Mouse (Mus musculus) stomach, embryonic 14.5 days (tissue): Measurements from ENCODE around the gene Pced1b. TPM values are rescaled to one million over a fixed set of nuclear protein-coding genes. Genes with fewer than 3 reads are reported as not detected.

Source experiments
- ATAC-seq: fragments of 200-750 bp; cut with Nextera tagmentation; 2 replicates; pipeline ENCODE4 v1.8.0; 2017; ENCODE audit warnings: low read depth, moderate TSS enrichment; ENCODE audit not compliant: insufficient number of reproducible peaks, insufficient read depth, low FRiP score
- H3K27ac ChIP-seq: fragments of 300-500 bp; sonication (generic); 2 replicates; pipeline ENCODE4 v1.5.1; 2014; ENCODE audit warnings: mild to moderate bottlenecking, low read length, moderate library complexity, mixed read lengths
- H3K27me3 ChIP-seq: fragments of 300-500 bp; sonication (generic); 2 replicates; pipeline ENCODE4 v1.6.1; 2014; ENCODE audit warnings: low read length, control low read depth, mixed read lengths; ENCODE audit not compliant: control insufficient read depth, insufficient read depth
- H3K36me3 ChIP-seq: fragments of 300-500 bp; sonication (generic); 2 replicates; pipeline ENCODE4 v1.6.1; 2014; ENCODE audit warnings: mild to moderate bottlenecking, control low read depth, low read length, moderate library complexity, mixed read lengths; ENCODE audit not compliant: control insufficient read depth, insufficient read depth
- H3K4me1 ChIP-seq: fragments of 300-500 bp; sonication (generic); 2 replicates; pipeline ENCODE4 v1.6.1; 2014; ENCODE audit warnings: low read length, control low read depth, mixed read lengths; ENCODE audit not compliant: control insufficient read depth, insufficient read depth
- H3K4me2 ChIP-seq: fragments of 300-500 bp; sonication (generic); replicated peaks from 2 replicates; pipeline ENCODE4 v1.6.1; 2014; ENCODE audit warnings: low read depth, low read length, control low read depth
- H3K4me3 ChIP-seq: fragments of 300-500 bp; sonication (generic); 2 replicates; pipeline ENCODE4 v1.5.1; 2014; ENCODE audit warnings: low read depth, low read length, control low read depth
- H3K9ac ChIP-seq: fragments of 300-500 bp; sonication (generic); replicated peaks from 2 replicates; pipeline ENCODE4 v1.6.1; 2014; ENCODE audit warnings: low read depth, mild to moderate bottlenecking, control low read depth, low read length, moderate library complexity, mixed read lengths
- H3K9me3 ChIP-seq: fragments of 300-500 bp; sonication (generic); 2 replicates; pipeline ENCODE4 v1.6.1; 2016; ENCODE audit warnings: low read depth, low read length, control low read depth; ENCODE audit not compliant: control insufficient read depth
- WGBS: fragments of 180-500 bp; shearing (Covaris S2); extraction: QIAGEN DNeasy Blood & Tissue Kit; methylation state at CpG from one replicate; pipeline ENCODE4 v1.1.7; 2014; 5-methylcytosine and 5-hydroxymethylcytosine counted together
- polyA plus RNA-seq: library from polyadenylated mRNA; unstranded; fragments of >200 nt; fragmentation: Nextera tagmentation; extraction: Ambion mirVana; gene quantifications from 2 replicates; pipeline ENCODE4 v1.2.1, GENCODE M21; 2014

Pced1b gene
- polyA plus RNA-seq, 1 experiment from 2014 or later = 4.1 TPM

DNA sequence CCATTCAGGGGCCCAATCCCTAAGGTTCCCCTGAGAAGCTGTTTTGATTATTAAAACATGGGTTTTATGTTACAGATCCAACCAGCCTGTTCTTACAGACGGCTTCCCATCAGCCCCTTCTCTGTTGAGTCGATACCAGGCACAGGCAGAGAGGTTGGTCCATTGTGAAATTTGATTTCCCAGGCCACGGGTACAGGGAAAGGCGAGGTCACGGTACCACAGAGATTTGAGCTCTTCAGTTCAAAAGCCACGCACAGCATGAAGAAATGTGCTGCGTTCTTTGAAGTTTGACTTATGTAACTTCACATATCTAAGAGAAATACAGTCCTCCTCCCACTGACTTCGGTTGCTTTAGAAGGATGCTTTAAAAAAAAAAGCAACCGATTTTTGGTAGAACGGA, 39.8 kb downstream of the Pced1b start:
- no peaks in the 10 kb centered on the region for H3K9me3 ChIP-seq
- H3K27me3 ChIP-seq = no peaks in the 10 kb centered on the region
- no peak overlapping the region for H3K4me2 ChIP-seq
- WGBS = 78% methylated on average over 10 of the region's 10 CpGs
- no peak overlapping the region for H3K4me3 ChIP-seq
- H3K9ac ChIP-seq = no peak overlapping the region
- no peaks in the 10 kb centered on the region for H3K36me3 ChIP-seq
- H3K27ac ChIP-seq = no peak overlapping the region
- H3K4me1 ChIP-seq = no peaks in the 10 kb centered on the region
- ATAC-seq = no peak

DNA sequence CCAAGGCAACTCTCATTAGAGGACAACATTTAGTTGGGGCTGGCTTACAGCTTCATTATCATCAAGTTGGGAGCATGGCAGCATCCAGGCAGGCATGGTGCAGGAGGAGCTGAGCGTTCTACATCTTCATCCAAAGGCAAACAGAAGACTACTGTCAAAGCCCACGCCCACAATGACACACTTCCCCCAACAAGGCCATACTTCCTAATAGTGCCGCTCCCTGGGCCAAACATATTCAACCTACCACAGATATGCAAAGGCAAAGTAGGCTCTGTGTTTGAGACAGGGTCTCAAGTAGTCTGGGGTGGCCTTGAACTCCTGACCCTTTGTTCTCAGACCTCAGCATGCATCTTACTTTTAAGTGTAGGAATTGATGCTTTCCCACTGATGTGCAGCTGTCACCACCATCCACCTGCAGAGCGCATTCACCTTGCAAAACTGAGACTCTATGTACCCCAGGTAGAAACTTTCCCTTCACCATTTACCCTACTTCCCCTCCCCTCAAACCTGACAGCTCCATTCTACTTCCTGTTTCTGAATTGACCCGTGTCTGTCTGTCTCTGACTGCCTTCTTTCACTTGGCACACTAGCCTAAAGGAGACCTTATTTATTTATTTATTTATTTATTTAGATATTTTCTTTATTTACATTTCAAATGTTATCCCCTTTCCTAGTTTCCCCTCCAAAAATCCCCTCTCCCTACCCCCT, 40.7 kb downstream of the Pced1b start:
- Histone ChIP-seq H3K27me3 (no peaks in the 10 kb centered on the region), H3K4me3 (no peak overlapping the region), H3K9ac (no peak overlapping the region), H3K4me1 (no peaks in the 10 kb centered on the region), H3K9me3 (no peaks in the 10 kb centered on the region), H3K4me2 (no peak overlapping the region), H3K36me3 (no peaks in the 10 kb centered on the region), H3K27ac (no peak overlapping the region)
- no peak for ATAC-seq
- 92% methylated on average over 5 of the region's 5 CpGs for WGBS

DNA sequence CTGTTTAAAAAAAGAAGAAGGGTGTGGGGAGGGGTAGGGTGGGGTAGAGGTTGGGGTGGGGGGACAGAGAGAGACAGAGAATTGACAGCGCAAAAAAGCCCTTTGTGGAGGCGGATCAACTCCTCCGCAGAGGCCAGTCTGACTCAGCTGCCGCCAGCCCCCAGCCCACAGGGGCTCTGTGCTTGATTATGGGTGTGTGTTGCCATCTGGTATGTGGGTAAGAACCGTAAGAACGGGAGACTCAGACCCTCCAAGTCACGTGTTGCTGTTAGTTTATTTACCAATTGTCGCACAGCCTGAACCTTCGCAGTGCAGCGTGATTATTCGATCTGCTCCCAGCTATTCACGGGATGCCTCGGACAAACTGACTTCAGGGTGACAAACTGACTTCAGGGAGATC, 41.8 kb downstream of the Pced1b start:
- no peaks in the 10 kb centered on the region for H3K9me3 ChIP-seq
- no peak overlapping the region for H3K4me2 ChIP-seq
- no peak overlapping the region for H3K27ac ChIP-seq
- no peaks in the 10 kb centered on the region for H3K4me1 ChIP-seq
- no peak for ATAC-seq
- no peaks in the 10 kb centered on the region for H3K27me3 ChIP-seq
- H3K9ac ChIP-seq = no peak overlapping the region
- WGBS = 68% methylated on average over 13 of the region's 13 CpGs
- no peaks in the 10 kb centered on the region for H3K36me3 ChIP-seq
- H3K4me3 ChIP-seq = no peak overlapping the region

DNA sequence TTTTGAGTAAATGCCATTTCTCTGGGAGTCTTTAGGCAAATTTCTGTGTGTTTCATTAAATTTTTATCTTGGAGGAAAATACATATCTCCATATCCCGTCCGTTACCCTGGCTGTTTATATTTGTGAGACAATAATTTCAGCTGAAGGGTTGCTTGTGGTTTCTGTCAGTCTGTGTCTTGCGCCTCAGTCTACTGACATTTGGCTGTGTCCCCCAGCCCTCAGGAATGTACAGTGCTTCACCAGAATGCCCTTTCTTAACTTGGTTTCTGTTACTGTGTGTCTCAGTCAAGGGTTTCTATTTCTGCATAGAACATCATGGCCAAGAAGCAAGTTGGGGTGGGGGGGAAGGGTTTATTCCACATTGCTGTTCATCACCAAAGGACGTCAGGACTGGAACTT, 42.3 kb downstream of the Pced1b start:
- H3K9me3 ChIP-seq = no peaks in the 10 kb centered on the region
- no peaks in the 10 kb centered on the region for H3K36me3 ChIP-seq
- no peaks in the 10 kb centered on the region for H3K4me1 ChIP-seq
- H3K27me3 ChIP-seq = no peaks in the 10 kb centered on the region
- H3K4me2 ChIP-seq = no peak overlapping the region
- 71% methylated on average over 4 of the region's 4 CpGs for WGBS
- H3K27ac ChIP-seq = no peak overlapping the region
- no peak overlapping the region for H3K4me3 ChIP-seq
- no peak overlapping the region for H3K9ac ChIP-seq
- ATAC-seq = no peak

DNA sequence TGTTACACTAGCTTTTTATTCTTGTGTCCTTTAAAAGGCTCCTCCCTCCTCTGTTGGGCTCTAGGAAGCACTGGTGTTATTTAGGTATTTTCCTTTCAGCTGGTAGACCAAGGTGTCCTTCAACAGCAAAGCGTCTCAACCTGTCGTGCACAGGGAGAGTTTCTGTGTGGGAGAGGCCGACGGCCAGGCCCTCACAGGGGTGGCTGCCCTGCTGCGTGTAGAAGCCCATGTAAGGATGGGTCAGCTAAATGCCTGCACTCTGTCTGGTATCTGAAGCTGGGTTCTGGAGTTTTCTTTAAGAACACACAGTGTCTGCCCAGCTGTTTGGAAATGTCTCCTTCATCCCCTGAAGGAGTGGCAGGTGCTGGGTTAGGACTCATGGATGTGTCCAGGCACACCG, 43.4 kb downstream of the Pced1b start:
- ATAC-seq = no peak
- 84% methylated on average over 6 of the region's 6 CpGs for WGBS
- no peak overlapping the region for H3K4me2 ChIP-seq

DNA sequence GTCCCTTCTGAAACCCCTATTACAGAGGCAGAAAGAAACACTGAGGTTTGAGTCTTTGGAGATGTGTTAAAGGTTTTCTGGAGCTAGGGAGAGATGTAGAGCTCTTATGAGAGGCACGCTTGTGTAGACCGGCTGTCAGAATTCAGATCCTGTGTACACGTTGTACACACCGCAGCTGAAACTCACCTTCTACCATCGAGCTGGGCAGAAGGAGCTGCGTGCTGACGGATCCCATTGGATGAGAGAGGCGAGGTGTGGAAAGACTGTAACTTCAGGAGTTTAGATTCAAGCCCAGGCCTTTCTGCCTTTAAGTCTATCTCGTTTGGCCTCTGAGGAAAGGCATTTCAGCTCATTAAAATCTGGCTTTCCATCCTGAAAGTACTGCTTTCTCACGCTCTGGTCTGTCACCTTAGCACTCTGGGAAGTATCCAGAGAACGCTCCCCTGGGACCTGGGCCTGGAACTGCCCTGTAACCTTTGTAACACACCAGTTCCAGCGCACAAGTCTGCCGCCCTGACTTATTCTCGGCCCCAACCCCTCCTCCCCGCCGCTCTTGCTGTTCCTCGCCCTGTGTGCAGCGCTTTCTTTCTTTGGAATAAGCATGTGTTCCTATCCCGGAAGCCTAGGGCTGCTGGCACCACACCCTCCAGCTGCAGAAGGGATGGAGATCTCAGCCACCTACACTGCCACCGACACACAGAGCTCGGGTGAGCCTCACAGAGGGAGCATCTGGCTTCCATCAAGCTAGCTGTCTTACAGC, 44.6 kb downstream of the Pced1b start:
- Histone ChIP-seq H3K27me3 (no peaks in the 10 kb centered on the region), H3K4me1 (no peaks in the 10 kb centered on the region), H3K9ac (no peak overlapping the region), H3K27ac (no peak overlapping the region), H3K4me2 (no peak overlapping the region), H3K9me3 (no peaks in the 10 kb centered on the region), H3K4me3 (no peak overlapping the region), H3K36me3 (no peaks in the 10 kb centered on the region)
- WGBS = 69% methylated on average over 21 of the region's 21 CpGs
- no peak; the same call in 1 of the 2 replicates for ATAC-seq

More for the DNA sequence above, 43.4 kb downstream of the Pced1b start:
- Histone ChIP-seq H3K27me3 (no peaks in the 10 kb centered on the region), H3K27ac (no peak overlapping the region), H3K9me3 (no peaks in the 10 kb centered on the region), H3K9ac (no peak overlapping the region), H3K4me3 (no peak overlapping the region), H3K36me3 (no peaks in the 10 kb centered on the region), H3K4me1 (no peaks in the 10 kb centered on the region)

DNA sequence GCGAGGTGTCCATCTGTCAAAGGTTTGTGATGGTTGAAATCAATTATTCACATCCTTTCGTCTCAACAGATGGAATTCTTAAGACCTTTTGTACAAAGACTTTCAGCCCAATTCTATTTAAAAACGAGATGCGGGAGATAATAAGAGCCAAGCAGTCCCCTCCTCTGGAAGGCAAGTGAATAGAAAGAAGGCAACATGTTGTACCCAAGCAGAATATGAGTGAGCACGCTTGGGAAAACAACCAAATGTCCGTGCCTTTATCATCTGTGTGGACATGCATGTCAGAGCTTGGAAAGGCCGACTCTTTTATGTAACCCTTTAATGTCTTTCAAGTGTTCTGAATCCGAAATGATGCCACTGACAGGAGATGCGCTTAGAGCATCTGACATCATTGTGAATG, 61.0 kb downstream of the Pced1b start:
- 71% methylated on average over 9 of the region's 9 CpGs for WGBS
- ATAC-seq = no peak
- H3K4me3 ChIP-seq = no peak overlapping the region

DNA sequence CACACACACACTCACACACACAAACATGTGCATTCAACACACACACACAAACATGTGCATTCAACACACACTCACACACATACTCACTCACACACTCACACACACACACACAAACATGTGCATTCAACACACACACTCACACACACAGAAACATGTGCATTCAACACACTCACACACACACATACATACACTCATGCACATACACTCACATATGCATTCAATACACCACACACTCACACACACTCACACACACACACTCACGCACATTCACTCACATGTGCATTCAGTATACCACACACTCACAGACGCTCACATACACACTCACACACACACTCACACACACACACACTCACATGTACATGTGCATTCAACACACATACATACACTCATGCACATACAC, 62.6 kb downstream of the Pced1b start:
- Histone ChIP-seq H3K4me1 (no peaks in the 10 kb centered on the region), H3K9me3 (no peaks in the 10 kb centered on the region), H3K4me2 (no peak overlapping the region), H3K36me3 (no peaks in the 10 kb centered on the region), H3K9ac (no peak overlapping the region), H3K27me3 (no peaks in the 10 kb centered on the region), H3K4me3 (no peak overlapping the region), H3K27ac (no peak overlapping the region)
- WGBS = 97% methylated on average over 2 of the region's 2 CpGs
- no peak for ATAC-seq

More for the DNA sequence above, 61.0 kb downstream of the Pced1b start:
- Histone ChIP-seq H3K4me2 (no peak overlapping the region), H3K27me3 (no peaks in the 10 kb centered on the region), H3K27ac (no peak overlapping the region), H3K9ac (no peak overlapping the region), H3K9me3 (no peaks in the 10 kb centered on the region), H3K36me3 (no peaks in the 10 kb centered on the region), H3K4me1 (no peaks in the 10 kb centered on the region)
